Mouse (Mus musculus) midbrain, embryonic 16.5 days (tissue): Measurements from ENCODE around the gene Zfp618. TPM values are rescaled to one million over a fixed set of nuclear protein-coding genes. Genes with fewer than 3 reads are reported as not detected.

Experiments used
- ATAC-seq: fragments of 200-750 bp; cut with Nextera tagmentation; 2 replicates; pipeline ENCODE4 v1.8.0; 2017; ENCODE audit warnings: moderate TSS enrichment
- H3K27ac ChIP-seq: fragments of 300-500 bp; sonication (generic); 2 replicates; pipeline ENCODE4 v1.5.1; 2014; ENCODE audit warnings: mild to moderate bottlenecking, low read length, mixed read lengths
- H3K27me3 ChIP-seq: fragments of 300-500 bp; sonication (generic); 2 replicates; pipeline ENCODE4 v1.6.1; 2014; ENCODE audit warnings: low read depth, low read length, mixed read lengths; ENCODE audit not compliant: control insufficient read depth, insufficient read depth
- H3K36me3 ChIP-seq: fragments of 300-500 bp; sonication (generic); 2 replicates; pipeline ENCODE4 v1.6.1; 2014; ENCODE audit warnings: mild to moderate bottlenecking, low read length, moderate library complexity, mixed read lengths; ENCODE audit not compliant: control insufficient read depth, insufficient read depth
- H3K4me1 ChIP-seq: fragments of 300-500 bp; sonication (generic); 2 replicates; pipeline ENCODE4 v1.6.1; 2014; ENCODE audit warnings: mild to moderate bottlenecking, low read length, mixed read lengths; ENCODE audit not compliant: control insufficient read depth, insufficient read depth
- H3K4me2 ChIP-seq: fragments of 300-500 bp; sonication (generic); 2 replicates; pipeline ENCODE4 v1.6.1; 2014; ENCODE audit warnings: mild to moderate bottlenecking, low read length, mixed read lengths
- H3K4me3 ChIP-seq: fragments of 300-500 bp; sonication (generic); 2 replicates; pipeline ENCODE4 v1.5.1; 2014; ENCODE audit warnings: low read depth, mild to moderate bottlenecking, low read length, moderate library complexity, mixed read lengths
- H3K9ac ChIP-seq: fragments of 300-500 bp; sonication (generic); 2 replicates; pipeline ENCODE4 v1.6.1; 2014; ENCODE audit warnings: low read depth, low read length, mixed read lengths
- H3K9me3 ChIP-seq: fragments of 300-500 bp; sonication (generic); replicated peaks from 2 replicates; pipeline ENCODE4 v1.6.1; 2014; ENCODE audit warnings: mild to moderate bottlenecking, low read length, mixed read lengths; ENCODE audit not compliant: control insufficient read depth, poor library complexity, severe bottlenecking
- WGBS: fragments of 180-500 bp; shearing (Covaris S2); extraction: QIAGEN DNeasy Blood & Tissue Kit; methylation state at CpG from one replicate; pipeline ENCODE4 v1.1.7; 2014; 5-methylcytosine and 5-hydroxymethylcytosine counted together
- polyA plus RNA-seq: library from polyadenylated mRNA; unstranded; fragments of >200 nt; fragmentation: Nextera tagmentation; extraction: Ambion mirVana; gene quantifications from 2 replicates; pipeline ENCODE4 v1.2.1, GENCODE M21; 2015

The Zfp618 gene
- polyA plus RNA-seq, 1 experiment from 2014 or later = 29.6 TPM

GRCm38 (mm10) chr4:63181556-63181955 lies 216.2 kb downstream of the Zfp618 start:
- 8% methylated on average over 5 of the region's 5 CpGs for WGBS
- H3K27me3 ChIP-seq = no peaks in the 10 kb centered on the region
- no peak overlapping the region for H3K27ac ChIP-seq
- peak; percentile 91 for ATAC-seq
- H3K4me3 ChIP-seq = no peak overlapping the region
- no peaks in the 10 kb centered on the region for H3K4me1 ChIP-seq
- H3K9me3 ChIP-seq = no peaks in the 10 kb centered on the region
- H3K36me3 ChIP-seq = no peaks in the 10 kb centered on the region
- no peak overlapping the region for H3K4me2 ChIP-seq
- no peak overlapping the region for H3K9ac ChIP-seq

- H3K27me3 ChIP-seq = no peaks in the 10 kb centered on the region
- H3K9ac ChIP-seq = no peak overlapping the region
- H3K4me2 ChIP-seq = no peak overlapping the region
- peak; percentile 53 for ATAC-seq
- no peak overlapping the region for H3K27ac ChIP-seq
- H3K9me3 ChIP-seq = no peaks in the 10 kb centered on the region
- WGBS = 50% methylated on average over 21 of the region's 21 CpGs
- H3K4me1 ChIP-seq = no peaks in the 10 kb centered on the region
- H3K36me3 ChIP-seq = no peaks in the 10 kb centered on the region
- H3K4me3 ChIP-seq = no peak overlapping the region
Measured at GRCm38 (mm10) chr4:63186281-63186870, 221.0 kb downstream of the Zfp618 start.

Other genes starting within 250 kb of the Zfp618 start
- gene Ambp, start 189.2 kb downstream of the Zfp618 start, polyA plus RNA-seq = not detected in 2 replicates
- 0.06 and 0.09 TPM in 2 replicates for gene Kif12, start 206.6 kb downstream of the Zfp618 start, polyA plus RNA-seq
- gene Col27a1, start 248.4 kb downstream of the Zfp618 start, polyA plus RNA-seq = 1.6 TPM in 2 replicates